Mouse (Mus musculus): ENCODE measurements around the gene Vat1. TPM values are rescaled to one million over a fixed set of nuclear protein-coding genes. Genes with fewer than 3 reads are reported as not detected.
"Not testable (repeated sequence)": the region's sequence is repeated elsewhere in the genome, so short reads cannot be mapped to it uniquely, and the experiment has no call there.

Vat1 gene
- polyA plus RNA-seq, 1 experiment from 2014 or later, result 79.5 TPM

DNA sequence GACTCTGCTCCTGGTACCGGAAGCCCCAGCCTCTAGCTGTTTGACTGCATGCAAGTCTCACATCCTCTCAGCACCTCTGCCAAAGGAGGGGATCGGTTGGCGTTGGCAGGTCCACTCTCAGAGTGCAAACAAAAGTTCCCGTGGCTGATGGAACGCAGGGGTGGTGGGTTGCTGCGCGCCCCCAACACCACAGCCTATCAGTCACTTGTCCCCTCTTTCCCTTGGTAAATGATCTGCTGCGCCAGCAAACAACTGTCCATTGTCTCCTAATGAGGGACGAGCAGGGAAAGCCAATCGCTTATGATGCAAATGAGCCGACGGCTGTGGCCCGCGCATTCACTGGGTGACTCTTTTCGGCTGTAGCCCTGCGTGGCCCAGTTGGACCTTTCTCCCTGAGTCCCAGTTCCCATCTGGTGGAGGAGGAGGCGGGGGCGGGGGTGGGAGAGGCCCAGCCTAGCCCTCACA is 13.2 kb upstream of the Vat1 start:
- no peak overlapping the region for H3K4me3 ChIP-seq (replicated peaks; ENCODE audit: low read length)
- H3K36me3 ChIP-seq (ENCODE audit: control insufficient read depth, insufficient read depth), result no peaks in the 10 kb centered on the region
- peak overlapping the region; percentile 4; the same call in 1 of the 2 replicates for H3K4me2 ChIP-seq (ENCODE audit: low read length)
- 3% methylated on average over 18 of the region's 18 CpGs for WGBS
- H3K27me3 ChIP-seq (replicated peaks; ENCODE audit: control insufficient read depth, insufficient read depth, low read length), result no peaks in the 10 kb centered on the region
- H3K4me1 ChIP-seq (replicated peaks; ENCODE audit: control insufficient read depth, insufficient read depth, low read length), result peaks cover 25% of the 10 kb centered on the region
- no peak for ATAC-seq
- peak overlapping the region; percentile 37 for H3K27ac ChIP-seq (ENCODE audit: low read length)
- 0 out of 2 replicates have a peak overlapping the region, but pooled peaks have one; percentile 18 for H3K9ac ChIP-seq (replicated peaks; ENCODE audit: low read depth, low read length)
- no peaks in the 10 kb centered on the region for H3K9me3 ChIP-seq (ENCODE audit: control insufficient read depth, low read length)

DNA sequence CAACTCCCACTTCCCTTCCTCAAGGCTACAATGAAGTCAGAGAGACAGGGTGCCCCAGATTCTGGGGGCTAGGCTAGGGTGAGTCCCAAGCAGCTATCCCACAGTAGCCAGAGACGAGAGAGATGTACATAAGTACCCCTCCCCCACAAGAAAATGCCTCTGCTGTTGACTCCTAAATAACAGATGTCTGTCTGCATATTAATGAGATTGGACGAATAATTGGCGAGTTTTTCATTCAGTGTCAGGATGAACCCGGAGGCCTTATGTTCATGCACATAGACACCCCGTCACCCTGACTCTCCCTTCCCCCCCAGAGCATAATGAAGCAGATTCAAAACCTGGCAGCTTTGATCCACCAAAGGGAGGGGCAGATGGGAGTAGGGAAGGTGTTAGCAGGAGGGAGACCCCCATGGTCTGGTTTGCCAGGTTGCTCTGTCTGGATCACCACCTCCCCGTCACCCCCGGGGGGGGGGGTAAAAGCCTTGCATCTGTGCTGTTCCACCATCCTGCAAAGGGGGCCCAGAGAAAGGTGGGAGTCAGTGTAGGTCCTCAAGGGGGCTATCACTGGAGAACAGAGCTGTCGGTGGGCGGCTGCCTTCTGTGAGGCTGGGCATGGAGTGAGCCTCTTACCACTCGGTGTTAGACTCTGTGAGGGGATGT is 11.7 kb upstream of the Vat1 start:
- Histone ChIP-seq H3K27me3 (replicated peaks; ENCODE audit: control insufficient read depth, insufficient read depth, low read length) (no peaks in the 10 kb centered on the region), H3K36me3 (ENCODE audit: control insufficient read depth, insufficient read depth) (no peaks in the 10 kb centered on the region), H3K4me2 (ENCODE audit: low read length) (no peak overlapping the region), H3K9ac (replicated peaks; ENCODE audit: low read depth, low read length) (no peak overlapping the region), H3K9me3 (ENCODE audit: control insufficient read depth, low read length) (no peaks in the 10 kb centered on the region), H3K4me1 (replicated peaks; ENCODE audit: control insufficient read depth, insufficient read depth, low read length) (peaks cover 27% of the 10 kb centered on the region), H3K27ac (ENCODE audit: low read length) (peak overlapping the region; percentile 91), H3K4me3 (replicated peaks; ENCODE audit: low read length) (no peak overlapping the region)
- 11% methylated on average over 10 of the region's 10 CpGs for WGBS
- peak; percentile 89 for ATAC-seq

- no peak overlapping the region for H3K9ac ChIP-seq (replicated peaks; ENCODE audit: low read depth, low read length)
- 13% methylated on average over 4 of the region's 4 CpGs for WGBS
- H3K4me2 ChIP-seq (ENCODE audit: low read length), result no peak overlapping the region
- H3K4me1 ChIP-seq (replicated peaks; ENCODE audit: control insufficient read depth, insufficient read depth, low read length), result peaks cover 27% of the 10 kb centered on the region
- no peaks in the 10 kb centered on the region for H3K27me3 ChIP-seq (replicated peaks; ENCODE audit: control insufficient read depth, insufficient read depth, low read length)
- no peaks in the 10 kb centered on the region for H3K9me3 ChIP-seq (ENCODE audit: control insufficient read depth, low read length)
- H3K4me3 ChIP-seq (replicated peaks; ENCODE audit: low read length), result no peak overlapping the region
- peak; percentile 49 for ATAC-seq
- peak overlapping the region; percentile 91 for H3K27ac ChIP-seq (ENCODE audit: low read length)
- H3K36me3 ChIP-seq (ENCODE audit: control insufficient read depth, insufficient read depth), result no peaks in the 10 kb centered on the region
Observed at GRCm38 (mm10) chr11:101477194-101477551, 11.1 kb upstream of the Vat1 start.

- WGBS, result 80% methylated on average over 4 of the region's 4 CpGs
- H3K4me1 ChIP-seq (replicated peaks; ENCODE audit: control insufficient read depth, insufficient read depth, low read length), result peaks cover 27% of the 10 kb centered on the region
Observed at GRCm38 (mm10) chr11:101476361-101476760, 10.3 kb upstream of the Vat1 start.

GRCm38 (mm10) chr11:101474298-101474697 is 8.3 kb upstream of the Vat1 start:
- Histone ChIP-seq H3K27me3 (replicated peaks; ENCODE audit: control insufficient read depth, insufficient read depth, low read length) (no peaks in the 10 kb centered on the region), H3K27ac (ENCODE audit: low read length) (no peak overlapping the region), H3K4me3 (replicated peaks; ENCODE audit: low read length) (no peak overlapping the region), H3K9ac (replicated peaks; ENCODE audit: low read depth, low read length) (no peak overlapping the region), H3K9me3 (ENCODE audit: control insufficient read depth, low read length) (no peaks in the 10 kb centered on the region), H3K4me2 (ENCODE audit: low read length) (no peak overlapping the region), H3K36me3 (ENCODE audit: control insufficient read depth, insufficient read depth) (no peaks in the 10 kb centered on the region), H3K4me1 (replicated peaks; ENCODE audit: control insufficient read depth, insufficient read depth, low read length) (peaks cover 20% of the 10 kb centered on the region)
- WGBS, result 53% methylated on average over 5 of the region's 5 CpGs
- no peak for ATAC-seq

More at GRCm38 (mm10) chr11:101476361-101476760, 10.3 kb upstream of the Vat1 start:
- ATAC-seq; H3K36me3 ChIP-seq (ENCODE audit: control insufficient read depth, insufficient read depth); H3K9ac ChIP-seq (replicated peaks; ENCODE audit: low read depth, low read length); H3K27ac ChIP-seq (ENCODE audit: low read length); H3K4me2 ChIP-seq (ENCODE audit: low read length); H3K4me3 ChIP-seq (replicated peaks; ENCODE audit: low read length); H3K9me3 ChIP-seq (ENCODE audit: control insufficient read depth, low read length); H3K27me3 ChIP-seq (replicated peaks; ENCODE audit: control insufficient read depth, insufficient read depth, low read length): not testable (repeated sequence)

- H3K4me2 ChIP-seq (ENCODE audit: low read length); H3K27ac ChIP-seq (ENCODE audit: low read length); ATAC-seq; H3K4me3 ChIP-seq (replicated peaks; ENCODE audit: low read length); H3K9ac ChIP-seq (replicated peaks; ENCODE audit: low read depth, low read length); H3K9me3 ChIP-seq (ENCODE audit: control insufficient read depth, low read length); H3K27me3 ChIP-seq (replicated peaks; ENCODE audit: control insufficient read depth, insufficient read depth, low read length); H3K36me3 ChIP-seq (ENCODE audit: control insufficient read depth, insufficient read depth): not testable (repeated sequence)
- peaks cover 19% of the 10 kb centered on the region for H3K4me1 ChIP-seq (replicated peaks; ENCODE audit: control insufficient read depth, insufficient read depth, low read length)
- 67% methylated on average over 1 of the region's 1 CpGs for WGBS
Observed at GRCm38 (mm10) chr11:101473686-101474085, 7.7 kb upstream of the Vat1 start.

DNA sequence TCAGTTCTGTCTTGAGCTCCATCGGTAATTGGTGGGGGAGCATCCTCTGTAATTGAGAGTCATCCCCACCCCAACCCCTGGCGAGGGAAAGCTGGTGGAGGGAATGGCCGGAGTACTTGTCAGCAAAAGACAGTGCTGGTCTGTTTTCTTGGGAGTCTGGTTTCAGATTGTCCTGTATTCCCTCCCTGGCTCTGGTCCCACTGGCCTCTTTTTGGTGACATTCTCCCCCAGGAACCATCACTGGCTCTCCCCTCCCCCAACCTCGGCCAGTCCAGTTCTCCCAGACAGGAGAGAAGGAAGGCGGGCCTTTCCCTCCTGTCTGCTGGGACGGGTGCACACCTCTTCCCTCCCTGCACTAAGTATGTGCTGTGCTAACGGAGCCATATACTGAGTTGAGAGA is 6.3 kb upstream of the Vat1 start:
- Histone ChIP-seq H3K4me1 (replicated peaks; ENCODE audit: control insufficient read depth, insufficient read depth, low read length) (peaks cover 17% of the 10 kb centered on the region), H3K9me3 (ENCODE audit: control insufficient read depth, low read length) (no peaks in the 10 kb centered on the region), H3K27ac (ENCODE audit: low read length) (no peak overlapping the region), H3K9ac (replicated peaks; ENCODE audit: low read depth, low read length) (no peak overlapping the region), H3K36me3 (ENCODE audit: control insufficient read depth, insufficient read depth) (no peaks in the 10 kb centered on the region), H3K4me3 (replicated peaks; ENCODE audit: low read length) (no peak overlapping the region), H3K27me3 (replicated peaks; ENCODE audit: control insufficient read depth, insufficient read depth, low read length) (no peaks in the 10 kb centered on the region), H3K4me2 (ENCODE audit: low read length) (no peak overlapping the region)
- 56% methylated on average over 7 of the region's 7 CpGs for WGBS
- no peak for ATAC-seq

DNA sequence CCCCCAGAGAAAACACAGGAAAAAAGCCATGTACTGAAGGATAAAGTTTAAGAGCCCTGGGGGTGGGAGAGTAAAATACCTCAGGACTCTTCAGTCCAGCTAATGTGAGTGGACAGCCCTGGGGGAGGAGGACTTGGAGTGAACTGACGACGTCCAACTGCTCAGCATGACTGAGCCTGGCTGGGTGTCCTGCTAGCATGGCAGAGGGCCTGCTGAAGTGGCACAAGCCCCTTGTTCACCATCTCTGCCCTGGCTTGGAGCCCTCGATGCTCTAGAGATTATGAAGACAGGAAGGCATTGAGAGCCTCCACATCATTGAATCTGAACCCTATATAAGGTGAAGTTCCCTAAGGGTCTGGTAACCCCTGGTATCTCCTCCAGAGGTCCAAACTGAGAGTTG is 5.9 kb upstream of the Vat1 start:
- Histone ChIP-seq H3K9me3 (ENCODE audit: control insufficient read depth, low read length) (no peaks in the 10 kb centered on the region), H3K27ac (ENCODE audit: low read length) (no peak overlapping the region), H3K4me3 (replicated peaks; ENCODE audit: low read length) (no peak overlapping the region), H3K9ac (replicated peaks; ENCODE audit: low read depth, low read length) (no peak overlapping the region), H3K4me1 (replicated peaks; ENCODE audit: control insufficient read depth, insufficient read depth, low read length) (peaks cover 17% of the 10 kb centered on the region), H3K36me3 (ENCODE audit: control insufficient read depth, insufficient read depth) (no peaks in the 10 kb centered on the region), H3K4me2 (ENCODE audit: low read length) (no peak overlapping the region), H3K27me3 (replicated peaks; ENCODE audit: control insufficient read depth, insufficient read depth, low read length) (no peaks in the 10 kb centered on the region)
- 62% methylated on average over 3 of the region's 3 CpGs for WGBS
- ATAC-seq, result no peak

DNA sequence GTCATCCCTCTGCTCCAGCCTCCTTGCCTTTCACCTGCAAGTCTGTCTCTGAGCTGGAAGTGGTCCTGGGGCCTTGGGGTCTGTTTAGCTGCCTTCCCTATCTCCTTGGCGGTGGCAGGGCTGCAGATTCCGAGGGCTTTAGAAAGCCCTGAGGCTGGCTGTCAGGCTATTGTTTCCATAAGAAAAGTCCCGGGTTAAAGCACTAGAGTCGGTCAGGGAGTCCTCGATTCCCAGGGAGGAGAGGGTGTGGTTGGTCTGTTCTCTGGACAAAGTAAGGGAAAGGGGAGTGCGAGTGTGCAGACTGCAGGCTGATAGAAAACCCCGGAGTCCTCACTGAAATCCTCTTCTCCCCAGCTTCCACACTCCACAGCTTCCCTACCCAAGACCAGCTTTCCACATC is 4.2 kb upstream of the Vat1 start:
- WGBS, result 16% methylated on average over 7 of the region's 7 CpGs
- peaks cover 25% of the 10 kb centered on the region for H3K4me1 ChIP-seq (replicated peaks; ENCODE audit: control insufficient read depth, insufficient read depth, low read length)
- H3K4me2 ChIP-seq (ENCODE audit: low read length), result peak overlapping the region; percentile 15; the same call in 1 of the 2 replicates
- no peaks in the 10 kb centered on the region for H3K27me3 ChIP-seq (replicated peaks; ENCODE audit: control insufficient read depth, insufficient read depth, low read length)
- ATAC-seq, result no peak
- H3K4me3 ChIP-seq (replicated peaks; ENCODE audit: low read length), result no peak overlapping the region
- H3K9ac ChIP-seq (replicated peaks; ENCODE audit: low read depth, low read length), result no peak overlapping the region
- H3K36me3 ChIP-seq (ENCODE audit: control insufficient read depth, insufficient read depth), result no peaks in the 10 kb centered on the region
- no peak overlapping the region for H3K27ac ChIP-seq (ENCODE audit: low read length)
- no peaks in the 10 kb centered on the region for H3K9me3 ChIP-seq (ENCODE audit: control insufficient read depth, low read length)

DNA sequence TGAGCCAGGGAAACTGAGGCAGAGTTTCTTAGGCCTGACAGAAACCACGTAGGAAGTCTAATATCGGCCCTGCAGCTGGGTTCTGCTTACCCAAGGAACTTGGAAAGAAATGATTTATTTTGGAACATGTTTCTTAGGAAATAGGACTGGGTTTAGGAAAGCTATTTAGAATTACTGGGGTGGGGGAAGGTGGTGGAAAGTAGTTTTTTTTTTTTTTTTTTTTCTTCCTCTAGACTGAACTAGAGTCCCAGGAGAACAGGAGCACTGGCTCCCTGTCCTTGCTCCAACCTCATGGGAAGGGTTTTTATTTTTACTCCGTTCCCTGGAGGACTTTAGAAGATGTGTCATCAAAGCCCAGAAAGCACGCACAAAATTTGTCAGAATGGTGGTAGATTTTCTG is 3.1 kb upstream of the Vat1 start:
- H3K9me3 ChIP-seq (ENCODE audit: control insufficient read depth, low read length), result no peaks in the 10 kb centered on the region
- no peak overlapping the region for H3K27ac ChIP-seq (ENCODE audit: low read length)
- H3K4me3 ChIP-seq (replicated peaks; ENCODE audit: low read length), result peak overlapping the region; percentile 71
- no peaks in the 10 kb centered on the region for H3K27me3 ChIP-seq (replicated peaks; ENCODE audit: control insufficient read depth, insufficient read depth, low read length)
- H3K4me2 ChIP-seq (ENCODE audit: low read length), result peak overlapping the region; percentile 89
- no peaks in the 10 kb centered on the region for H3K36me3 ChIP-seq (ENCODE audit: control insufficient read depth, insufficient read depth)
- no peak for ATAC-seq
- WGBS, result 65% methylated on average over 4 of the region's 4 CpGs
- H3K9ac ChIP-seq (replicated peaks; ENCODE audit: low read depth, low read length), result peak overlapping the region; percentile 80
- H3K4me1 ChIP-seq (replicated peaks; ENCODE audit: control insufficient read depth, insufficient read depth, low read length), result peaks cover 34% of the 10 kb centered on the region

Measured in forebrain, embryonic 16.5 days (tissue).